Mouse (Mus musculus): ENCODE data around the gene Pgap3. TPM values are rescaled to one million over a fixed set of nuclear protein-coding genes. Genes with fewer than 3 reads are reported as not detected.

Pgap3 gene
- polyA plus RNA-seq, 1 experiment from 2014 or later = 15.1 TPM

- Histone ChIP-seq H3K27ac (ENCODE audit: low read depth, low read length) (no peak overlapping the region), H3K4me3 (ENCODE audit: low read depth, low read length) (no peak overlapping the region), H3K27me3 (replicated peaks; ENCODE audit: control insufficient read depth, insufficient read depth, low read length) (no peaks in the 10 kb centered on the region), H3K36me3 (ENCODE audit: control insufficient read depth, insufficient read depth) (peaks cover 96% of the 10 kb centered on the region), H3K4me2 (replicated peaks; ENCODE audit: low read depth) (no peak overlapping the region), H3K4me1 (replicated peaks; ENCODE audit: control insufficient read depth, insufficient read depth, low read length) (0 out of 2 replicates have a peak, but pooled peaks cover 1% of the 10 kb centered on the region), H3K9ac (ENCODE audit: low read depth, low read length) (no peak overlapping the region), H3K9me3 (ENCODE audit: control insufficient read depth) (no peaks in the 10 kb centered on the region)
- TF ChIP-seq CTCF (IDR thresholded peaks at IDR 0.05; ENCODE audit: low read depth) = no peak
- 83% methylated on average over 9 of the region's 9 CpGs for WGBS
- no peak for ATAC-seq
Measured at GRCm38 (mm10) chr11:98431743-98432502, 31.6 kb upstream of the Pgap3 start.

GRCm38 (mm10) chr11:98428436-98428835 lies 28.1 kb upstream of the Pgap3 start:
- peak; percentile 77 for ATAC-seq
- Histone ChIP-seq H3K4me1 (replicated peaks; ENCODE audit: control insufficient read depth, insufficient read depth, low read length) (0 out of 2 replicates have a peak, but pooled peaks cover 5% of the 10 kb centered on the region), H3K4me2 (replicated peaks; ENCODE audit: low read depth) (peak overlapping the region; percentile 18; the same call in 1 of the 2 replicates), H3K27me3 (replicated peaks; ENCODE audit: control insufficient read depth, insufficient read depth, low read length) (no peaks in the 10 kb centered on the region), H3K9me3 (ENCODE audit: control insufficient read depth) (no peaks in the 10 kb centered on the region), H3K9ac (ENCODE audit: low read depth, low read length) (no peak overlapping the region), H3K4me3 (ENCODE audit: low read depth, low read length) (no peak overlapping the region), H3K27ac (ENCODE audit: low read depth, low read length) (0 out of 2 replicates have a peak overlapping the region, but pooled peaks have one; percentile 24), H3K36me3 (ENCODE audit: control insufficient read depth, insufficient read depth) (peaks cover 93% of the 10 kb centered on the region)
- TF ChIP-seq CTCF (IDR thresholded peaks at IDR 0.05; ENCODE audit: low read depth) = no peak
- WGBS = 26% methylated on average over 5 of the region's 5 CpGs

DNA sequence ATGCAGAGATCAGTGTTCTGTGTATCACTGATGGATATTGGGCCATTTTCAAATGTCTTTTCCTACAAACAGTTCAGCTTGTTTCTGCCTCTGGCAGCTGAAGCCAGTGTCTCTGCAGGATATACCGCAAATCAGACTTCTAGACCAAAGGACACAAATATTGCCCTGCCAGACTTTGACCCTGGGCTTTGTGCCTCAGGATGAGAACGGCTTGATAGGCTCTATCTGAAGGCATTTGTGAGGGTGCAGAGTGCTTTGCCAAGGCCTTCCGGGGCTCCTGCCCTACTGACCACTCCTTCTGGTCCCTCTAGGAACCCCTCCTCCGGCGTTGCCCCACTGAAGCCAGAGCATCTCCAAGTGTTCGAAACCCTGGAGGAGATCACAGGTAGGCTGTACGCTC lies 26.3 kb upstream of the Pgap3 start:
- Histone ChIP-seq H3K9ac (ENCODE audit: low read depth, low read length) (no peak overlapping the region), H3K9me3 (ENCODE audit: control insufficient read depth) (no peaks in the 10 kb centered on the region), H3K27me3 (replicated peaks; ENCODE audit: control insufficient read depth, insufficient read depth, low read length) (no peaks in the 10 kb centered on the region), H3K4me3 (ENCODE audit: low read depth, low read length) (no peak overlapping the region), H3K4me1 (replicated peaks; ENCODE audit: control insufficient read depth, insufficient read depth, low read length) (0 out of 2 replicates have a peak, but pooled peaks cover 5% of the 10 kb centered on the region), H3K27ac (ENCODE audit: low read depth, low read length) (peak overlapping the region; percentile 73), H3K36me3 (ENCODE audit: control insufficient read depth, insufficient read depth) (peaks cover 96% of the 10 kb centered on the region), H3K4me2 (replicated peaks; ENCODE audit: low read depth) (peak overlapping the region; percentile 32; the same call in 1 of the 2 replicates)
- no peak for TF ChIP-seq CTCF (IDR thresholded peaks at IDR 0.05; ENCODE audit: low read depth)
- 49% methylated on average over 7 of the region's 7 CpGs for WGBS
- peak; percentile 58 for ATAC-seq

DNA sequence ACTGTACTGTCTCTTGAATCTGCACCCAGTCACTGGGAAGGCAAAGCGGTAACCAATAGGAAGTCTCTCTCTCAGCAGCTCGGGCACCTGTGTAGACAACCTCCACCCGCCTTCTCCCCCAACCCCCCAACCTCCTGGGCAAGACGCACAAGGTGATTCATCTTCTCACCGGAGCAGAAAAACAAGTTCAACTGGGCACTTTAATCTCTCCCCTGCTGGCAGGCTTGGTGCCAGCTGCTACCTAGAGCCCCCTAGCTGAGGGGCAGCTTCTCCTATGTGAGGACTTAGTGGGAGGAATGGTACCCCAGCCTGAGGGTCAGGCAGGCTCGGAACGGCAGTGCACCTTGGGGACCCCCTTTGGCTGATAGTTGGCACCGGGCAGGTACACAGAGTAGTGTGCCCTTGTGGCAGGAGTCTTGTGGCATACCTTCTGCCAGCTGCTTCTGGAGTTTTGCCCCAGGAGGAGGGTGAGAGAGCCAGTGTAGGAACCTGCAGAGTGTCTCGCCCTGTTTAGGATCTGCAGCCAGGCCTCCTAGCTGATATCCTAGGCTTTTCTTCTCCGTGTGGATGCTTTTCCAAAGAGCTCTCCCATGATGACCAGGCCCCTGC lies 18.8 kb upstream of the Pgap3 start:
- WGBS = 66% methylated on average over 10 of the region's 10 CpGs
- H3K9ac ChIP-seq (ENCODE audit: low read depth, low read length) = no peak overlapping the region
- no peaks in the 10 kb centered on the region for H3K9me3 ChIP-seq (ENCODE audit: control insufficient read depth)
- no peak for ATAC-seq
- no peak overlapping the region for H3K27ac ChIP-seq (ENCODE audit: low read depth, low read length)
- no peak overlapping the region for H3K4me3 ChIP-seq (ENCODE audit: low read depth, low read length)
- peaks cover 10% of the 10 kb centered on the region; the same call in 1 of the 2 replicates for H3K4me1 ChIP-seq (replicated peaks; ENCODE audit: control insufficient read depth, insufficient read depth, low read length)
- H3K36me3 ChIP-seq (ENCODE audit: control insufficient read depth, insufficient read depth) = peaks cover 46% of the 10 kb centered on the region
- H3K4me2 ChIP-seq (replicated peaks; ENCODE audit: low read depth) = no peak overlapping the region
- TF ChIP-seq CTCF (IDR thresholded peaks at IDR 0.05; ENCODE audit: low read depth) = 0 out of 2 replicates have a peak, but pooled peaks have one; percentile 20
- no peaks in the 10 kb centered on the region for H3K27me3 ChIP-seq (replicated peaks; ENCODE audit: control insufficient read depth, insufficient read depth, low read length)

DNA sequence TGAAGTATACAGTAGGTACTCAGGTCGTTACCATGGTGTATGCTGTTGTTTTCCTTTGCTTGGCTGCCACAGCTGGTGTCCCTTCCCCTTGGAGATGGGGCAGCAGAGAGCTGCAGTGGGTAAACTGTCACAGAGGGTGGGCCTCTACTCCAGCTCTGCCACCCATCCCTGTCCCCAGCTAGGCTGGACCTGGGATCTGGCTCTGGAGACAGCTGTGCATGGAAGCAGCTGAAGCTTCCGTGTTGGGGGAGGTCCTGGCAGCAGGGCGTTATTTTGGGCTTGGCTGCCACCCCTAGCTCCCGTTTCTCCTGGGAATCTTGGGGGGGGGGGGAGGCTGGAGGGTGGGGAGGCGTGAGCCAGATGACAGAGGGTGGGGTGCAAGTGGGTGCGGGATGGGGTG lies 18.0 kb upstream of the Pgap3 start:
- no peak for TF ChIP-seq CTCF (IDR thresholded peaks at IDR 0.05; ENCODE audit: low read depth)
- H3K4me3 ChIP-seq (ENCODE audit: low read depth, low read length) = no peak overlapping the region
- ATAC-seq = no peak
- no peaks in the 10 kb centered on the region for H3K27me3 ChIP-seq (replicated peaks; ENCODE audit: control insufficient read depth, insufficient read depth, low read length)
- no peaks in the 10 kb centered on the region for H3K9me3 ChIP-seq (ENCODE audit: control insufficient read depth)
- WGBS = 57% methylated on average over 6 of the region's 6 CpGs
- 0 out of 2 replicates have a peak overlapping the region, but pooled peaks have one; percentile 2 for H3K27ac ChIP-seq (ENCODE audit: low read depth, low read length)
- peaks cover 10% of the 10 kb centered on the region; the same call in 1 of the 2 replicates for H3K4me1 ChIP-seq (replicated peaks; ENCODE audit: control insufficient read depth, insufficient read depth, low read length)
- peaks cover 39% of the 10 kb centered on the region for H3K36me3 ChIP-seq (ENCODE audit: control insufficient read depth, insufficient read depth)
- no peak overlapping the region for H3K9ac ChIP-seq (ENCODE audit: low read depth, low read length)
- H3K4me2 ChIP-seq (replicated peaks; ENCODE audit: low read depth) = no peak overlapping the region

GRCm38 (mm10) chr11:98417074-98417473 lies 16.8 kb upstream of the Pgap3 start:
- H3K27me3 ChIP-seq (replicated peaks; ENCODE audit: control insufficient read depth, insufficient read depth, low read length) = no peaks in the 10 kb centered on the region
- H3K4me3 ChIP-seq (ENCODE audit: low read depth, low read length) = no peak overlapping the region
- H3K9ac ChIP-seq (ENCODE audit: low read depth, low read length) = no peak overlapping the region
- H3K27ac ChIP-seq (ENCODE audit: low read depth, low read length) = no peak overlapping the region
- 59% methylated on average over 1 of the region's 1 CpGs for WGBS
- TF ChIP-seq CTCF (IDR thresholded peaks at IDR 0.05; ENCODE audit: low read depth) = no peak
- H3K36me3 ChIP-seq (ENCODE audit: control insufficient read depth, insufficient read depth) = peaks cover 27% of the 10 kb centered on the region
- H3K4me2 ChIP-seq (replicated peaks; ENCODE audit: low read depth) = no peak overlapping the region
- no peak for ATAC-seq
- peaks cover 10% of the 10 kb centered on the region; the same call in 1 of the 2 replicates for H3K4me1 ChIP-seq (replicated peaks; ENCODE audit: control insufficient read depth, insufficient read depth, low read length)
- no peaks in the 10 kb centered on the region for H3K9me3 ChIP-seq (ENCODE audit: control insufficient read depth)
